Mouse (Mus musculus): Measurements from ENCODE around the gene Arap2. TPM values are rescaled to one million over a fixed set of nuclear protein-coding genes. Genes with fewer than 3 reads are reported as not detected.

Gene Arap2
- total RNA-seq, 2 experiments from 2014 or later, result 8.7 to 9.2 TPM

DNA sequence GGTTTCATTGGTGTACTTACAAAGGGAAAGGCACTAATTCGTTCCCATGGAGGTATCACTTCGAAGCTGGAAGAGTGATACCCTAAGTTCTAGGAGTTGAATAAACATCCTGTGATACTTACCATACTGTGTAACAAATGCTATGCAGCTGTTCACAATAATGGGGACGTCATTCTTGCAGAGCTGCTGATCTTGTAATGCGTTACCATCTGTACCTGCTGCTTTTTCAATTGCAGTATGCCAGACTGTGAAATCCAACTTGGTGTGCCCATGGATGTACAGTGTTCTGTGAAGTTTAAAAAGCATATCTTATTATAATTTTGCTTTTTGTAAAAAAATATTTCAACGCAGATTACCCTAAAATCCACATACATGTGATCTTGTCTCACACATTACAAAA lies 112.0 kb downstream of the Arap2 start:
- intact Hi-C loops (cut with DNase I), result no loop called here
- DNase-seq, result no peak

DNA sequence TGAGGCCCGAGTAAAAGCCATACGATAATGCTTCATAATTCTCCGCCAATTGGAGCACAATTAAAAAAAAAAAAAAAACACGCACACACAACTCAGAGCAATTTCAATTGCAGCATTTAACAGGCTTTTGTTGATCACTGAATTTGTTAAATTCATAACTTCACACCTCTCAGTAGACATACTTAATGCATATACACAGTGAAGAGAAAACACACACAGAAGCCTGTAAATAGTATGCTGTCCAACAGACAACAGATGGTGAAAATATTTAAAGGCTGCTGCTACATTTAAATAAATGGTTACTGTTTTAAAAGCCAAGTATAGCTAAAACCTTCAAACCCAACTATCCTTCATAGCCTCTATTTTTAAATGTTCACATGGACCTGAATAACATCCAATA lies 123.6 kb downstream of the Arap2 start:
- DNase-seq, result no peak
- intact Hi-C loops (cut with DNase I), result no loop called here

DNA sequence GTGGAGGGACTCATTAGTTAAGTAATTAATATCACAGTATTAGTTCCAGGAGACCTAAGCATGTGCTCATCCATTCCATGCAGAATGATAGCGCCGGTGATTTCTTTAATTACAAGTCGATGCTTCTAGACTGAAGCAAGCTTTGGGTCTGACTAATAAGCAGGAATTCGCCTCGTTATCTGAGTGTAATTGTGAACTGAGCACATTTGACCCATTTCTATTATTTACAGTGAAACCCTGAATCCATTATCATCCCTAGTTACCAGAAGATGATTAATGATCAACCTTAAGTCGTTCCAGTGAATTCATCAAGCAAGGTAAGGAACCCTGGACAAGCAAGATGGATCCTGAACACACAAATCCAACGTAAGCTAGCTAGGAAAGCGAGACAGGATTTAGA lies 125.5 kb downstream of the Arap2 start:
- intact Hi-C loops (cut with DNase I), result no loop called here

DNA sequence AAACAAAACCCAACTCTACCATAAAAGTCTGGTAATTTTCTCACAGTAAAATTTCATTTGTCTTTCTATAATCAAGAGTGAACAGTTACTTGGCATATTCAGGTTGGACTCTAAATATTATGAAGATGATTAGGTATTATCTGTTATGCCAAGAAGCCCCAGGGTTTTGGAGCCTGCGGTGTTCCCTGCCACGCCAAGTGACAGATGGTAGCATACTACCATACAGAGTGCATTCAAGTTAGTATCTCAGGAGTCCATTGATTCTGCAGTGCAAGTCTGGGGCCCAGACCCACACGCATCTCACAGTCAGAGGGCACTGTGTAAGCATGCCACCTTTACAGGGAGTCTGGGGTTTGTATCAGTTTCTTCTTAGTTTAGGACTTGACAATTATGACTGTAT lies 129.6 kb downstream of the Arap2 start:
- intact Hi-C loops (cut with DNase I), result no loop called here
- no peak for DNase-seq

More for the DNA sequence above, 125.5 kb downstream of the Arap2 start:
- no peak for DNase-seq

DNA sequence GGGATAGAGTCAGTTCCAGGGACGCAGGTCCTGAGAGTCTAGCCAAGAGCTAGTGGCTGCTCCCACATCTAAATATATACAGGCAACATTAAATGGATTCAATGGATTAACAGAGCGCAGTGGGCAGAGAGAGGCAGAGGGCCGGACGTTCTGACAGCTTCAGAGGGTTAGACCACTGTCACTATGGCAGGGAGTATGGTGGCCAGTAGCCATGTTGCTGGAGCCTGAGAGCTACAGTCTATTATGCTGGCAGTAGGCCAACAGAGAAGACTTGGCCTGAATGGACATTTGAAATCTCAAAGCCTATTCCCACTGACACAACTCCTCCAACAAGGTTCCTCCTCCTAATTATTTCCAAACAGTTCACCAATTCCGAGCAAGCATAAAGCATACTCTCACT lies 137.1 kb downstream of the Arap2 start:
- intact Hi-C loops (cut with DNase I), result no loop called here
- no peak for DNase-seq

DNA sequence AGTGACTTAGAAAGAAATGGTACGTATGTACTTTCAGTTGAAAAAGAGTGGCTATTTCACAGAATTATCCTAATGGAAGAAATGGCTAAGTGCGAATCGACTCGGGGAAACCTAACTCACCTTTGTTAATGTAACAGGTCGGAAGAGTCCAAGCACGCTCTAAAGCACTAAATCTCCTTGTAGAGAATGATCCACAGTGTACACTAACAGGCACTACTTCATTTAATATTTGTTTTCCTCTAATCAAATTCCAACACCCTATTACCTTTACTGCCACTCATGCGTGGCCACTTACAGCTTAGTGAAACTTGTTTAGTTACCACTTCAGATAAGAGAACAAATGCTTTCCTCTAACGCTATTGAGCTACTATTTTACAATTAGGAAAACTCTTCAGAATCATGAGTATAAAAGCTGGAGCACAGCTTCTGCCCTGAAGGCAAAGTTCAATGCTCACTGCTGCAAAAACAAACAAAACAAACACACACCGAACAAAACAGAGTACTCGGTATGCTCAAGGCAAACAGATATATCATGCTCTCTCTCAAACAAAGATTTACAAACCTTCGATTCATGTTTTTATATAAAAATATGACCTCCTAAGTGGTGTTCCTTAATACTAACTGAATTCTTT lies 143.0 kb downstream of the Arap2 start:
- no peak for DNase-seq
- intact Hi-C loops (cut with DNase I), result no loop called here

DNA sequence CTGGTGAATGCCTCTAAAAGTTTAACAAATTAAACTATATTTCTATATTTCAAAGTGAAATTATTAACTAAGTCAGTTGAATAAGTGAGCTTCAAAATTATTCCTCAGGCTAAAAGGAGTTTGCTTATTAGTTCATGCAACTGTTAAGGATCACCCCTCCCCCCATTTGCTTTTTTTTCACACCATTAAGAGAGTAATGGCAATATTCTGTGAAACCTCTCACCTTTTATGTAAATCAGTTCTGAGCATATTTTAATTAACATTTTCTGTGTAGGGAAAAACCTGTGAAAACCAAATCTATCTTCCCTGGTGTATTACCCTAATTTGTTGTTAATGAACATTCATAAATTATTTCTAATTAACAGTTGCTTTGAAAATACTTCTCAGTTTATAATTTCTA lies 147.7 kb downstream of the Arap2 start:
- DNase-seq, result no peak
- intact Hi-C loops (cut with DNase I), result no loop called here

DNA sequence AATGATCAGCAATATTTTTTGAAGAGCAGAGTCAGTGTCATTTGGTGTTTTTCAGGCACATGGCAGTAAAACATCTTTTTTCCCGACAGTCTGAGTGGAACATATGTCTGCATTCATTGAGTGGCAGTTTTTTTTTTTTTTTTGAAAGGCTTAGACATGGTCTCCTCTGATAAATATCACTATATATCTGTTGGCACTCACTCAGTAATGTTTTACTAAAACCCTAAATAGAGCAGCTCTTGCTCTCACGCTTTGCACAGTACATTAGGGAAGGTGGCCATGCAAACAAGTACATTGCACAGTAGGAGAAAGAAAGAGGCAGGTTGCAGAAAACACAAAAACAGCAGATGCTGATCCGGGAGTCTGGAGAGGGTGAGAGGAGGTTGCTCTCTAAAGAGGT lies 154.0 kb downstream of the Arap2 start:
- intact Hi-C loops (cut with DNase I), result no loop called here
- no peak for DNase-seq

DNA sequence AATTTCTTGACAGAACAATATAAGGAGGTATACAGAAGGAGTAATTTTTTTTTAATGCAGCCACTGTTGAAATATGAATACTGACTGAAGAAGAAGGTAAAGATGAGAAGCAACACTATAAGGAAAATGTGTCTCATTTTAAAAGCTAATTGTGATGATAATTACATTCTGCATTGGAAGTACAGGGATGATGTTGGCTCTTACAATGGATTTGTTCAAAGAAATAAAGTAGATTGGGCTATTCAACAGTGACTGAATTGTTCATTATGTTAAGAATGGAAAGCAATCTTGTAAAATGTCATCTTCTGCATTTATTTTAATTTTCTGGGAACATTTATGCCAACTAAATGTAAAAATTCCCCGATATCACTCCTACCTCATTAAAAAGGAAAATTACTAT lies 178.6 kb downstream of the Arap2 start:
- intact Hi-C loops (cut with DNase I), result no loop called here
- DNase-seq, result no peak

DNA sequence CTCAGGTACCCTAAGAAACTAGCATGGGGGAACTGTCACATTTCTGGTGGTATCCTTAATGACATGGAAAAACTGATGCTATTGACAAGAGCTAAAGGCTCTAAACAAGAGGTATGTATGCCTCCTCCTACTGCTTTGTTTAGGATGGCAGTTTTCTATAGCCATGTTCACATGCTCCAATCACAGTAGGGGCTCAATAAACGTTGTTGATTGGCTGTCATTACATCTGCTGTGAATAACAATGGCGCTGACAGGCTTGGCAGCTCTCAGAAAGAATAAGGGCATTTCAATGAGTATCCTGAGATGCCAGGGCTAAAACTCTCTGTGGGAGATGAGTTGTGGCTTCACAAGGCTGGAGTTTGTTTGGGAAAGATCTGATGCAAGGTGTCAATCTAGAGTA lies 183.3 kb downstream of the Arap2 start:
- DNase-seq, result no peak
- intact Hi-C loops (cut with DNase I), result no loop called here

DNA sequence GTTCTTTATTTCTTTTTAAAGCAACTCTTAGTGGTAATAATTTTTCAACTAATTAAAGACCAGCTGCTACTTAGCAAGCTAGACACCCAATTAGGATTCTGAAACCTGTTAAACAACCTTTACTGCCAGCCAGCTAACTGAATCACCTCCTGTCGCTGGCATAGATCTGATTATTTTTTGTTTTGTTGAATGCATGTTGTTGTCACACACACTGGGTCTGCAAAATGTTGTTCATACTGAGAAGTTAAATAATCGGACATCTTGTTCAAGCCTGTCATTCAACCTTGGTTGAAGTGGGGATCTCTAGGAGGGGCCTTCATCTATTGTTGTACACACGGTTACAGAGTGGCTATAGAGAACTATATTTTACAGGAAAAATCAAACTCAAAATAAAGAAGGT lies 184.3 kb downstream of the Arap2 start:
- intact Hi-C loops (cut with DNase I), result no loop called here
- no peak for DNase-seq

DNA sequence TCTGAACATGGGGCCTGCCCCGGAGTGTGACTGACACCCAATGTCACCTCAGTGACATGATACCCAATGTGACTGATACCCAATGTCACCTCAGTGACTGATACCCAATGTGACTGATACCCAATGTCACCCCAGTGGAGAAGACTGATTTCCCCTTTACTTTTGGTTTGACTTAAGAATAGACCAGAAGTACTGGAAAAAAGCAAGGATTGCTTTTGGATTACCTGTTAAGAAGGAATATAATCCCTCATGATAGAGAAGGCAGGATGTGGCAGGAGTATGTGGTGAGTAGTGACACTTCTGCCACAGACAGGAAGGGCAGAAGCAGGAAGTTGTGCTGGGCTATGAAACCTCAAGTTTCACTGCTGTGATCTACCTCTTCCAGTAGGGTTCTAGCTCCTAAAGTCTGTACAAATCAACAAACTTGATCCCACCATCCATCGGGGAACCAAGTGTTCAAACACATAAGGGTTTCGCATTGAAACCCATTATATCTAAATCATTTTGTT lies 191.6 kb downstream of the Arap2 start:
- intact Hi-C loops (cut with DNase I), result no loop called here
- DNase-seq, result no peak

Other genes starting within 250 kb of the Arap2 start
- under 1 TPM in 1 of 2 experiments, not detected in 1; 0.12 TPM for gene Dthd1, start 47.7 kb upstream of the Arap2 start, total RNA-seq (2021)

Data from heart, postnatal 14 days (tissue).